Comparison of ENCODE assay signal across 16 mouse cellular contexts in genomic region chr9:62423871-62424270, GRCm38 (mm10).
"Had no signal": no experiment of that assay in that cellular context is flagged by ENCODE, and none has a peak within 500 bp of the region (broad histone marks: within the 10 kb centered on the region; RNA-seq: fewer than 3 reads in every experiment).

No protein-coding gene starts in this region.

- H3K9me3 ChIP-seq: lung, embryonic 15.5 days; midbrain, embryonic 12.5 days; midbrain, embryonic 15.5 days; stomach, embryonic 15.5 days had no signal

- H3K27me3 ChIP-seq: lung, embryonic 15.5 days; midbrain, embryonic 12.5 days; midbrain, embryonic 15.5 days; neural tube, embryonic 12.5 days; stomach, embryonic 15.5 days had no signal

- H3K4me3 ChIP-seq: lung, embryonic 15.5 days; megakaryocyte, embryonic 14.5 days; midbrain, embryonic 12.5 days; midbrain, embryonic 15.5 days; neural tube, embryonic 12.5 days; stomach, embryonic 15.5 days had no signal

- H3K27ac ChIP-seq: midbrain, embryonic 12.5 days; midbrain, embryonic 15.5 days; neural tube, embryonic 12.5 days; stomach, embryonic 15.5 days; stomach, postnatal 0 days had no signal

- DNase-seq: liver, postnatal 0 days; lung, adult 2 months; lung, postnatal 14 days; lung, postnatal 36 days; right cerebral cortex, postnatal 14 days; thymus, adult 2 months; thymus, postnatal 25 days; thymus, postnatal 4 days had no signal

- H3K4me1 ChIP-seq: midbrain, embryonic 15.5 days had no signal

- ATAC-seq: liver, postnatal 0 days; lung, postnatal 0 days; midbrain, embryonic 15.5 days had no signal

- H3K36me3 ChIP-seq: stomach, embryonic 15.5 days had no signal

- H3K4me2 ChIP-seq: lung, embryonic 15.5 days; midbrain, embryonic 12.5 days; midbrain, embryonic 15.5 days; neural tube, embryonic 12.5 days; stomach, embryonic 15.5 days had no signal

- H3K9ac ChIP-seq: liver, postnatal 0 days; lung, embryonic 15.5 days; midbrain, embryonic 12.5 days; midbrain, embryonic 15.5 days; neural tube, embryonic 12.5 days; stomach, embryonic 15.5 days had no signal
